Mouse (Mus musculus) stomach, postnatal 0 days (tissue): ENCODE results near the gene Hcrtr1. TPM values are rescaled to one million over a fixed set of nuclear protein-coding genes. Genes with fewer than 3 reads are reported as not detected.
A peak's percentile ranks its signal among the peaks of the same experiment; 100 is the strongest.

Experiments used
- ATAC-seq: fragments of 200-750 bp; cut with Nextera tagmentation; 2 replicates; pipeline ENCODE4 v1.8.0; 2017; ENCODE audit not compliant: low FRiP score, low TSS enrichment
- DNase-seq: peaks from one replicate; pipeline ENCODE4 v3.0.0-alpha.2; 2016; ENCODE audit warnings: low spot score
- H3K27ac ChIP-seq: fragments of 300-500 bp; sonication (generic); replicated peaks from 2 replicates; pipeline ENCODE4 v1.5.1; 2014; ENCODE audit warnings: mild to moderate bottlenecking, control low read depth
- H3K27me3 ChIP-seq: fragments of 300-500 bp; sonication (generic); 2 replicates; pipeline ENCODE4 v1.6.1; 2014; ENCODE audit warnings: low read length; ENCODE audit not compliant: control insufficient read depth, insufficient read depth
- H3K36me3 ChIP-seq: fragments of 300-500 bp; sonication (generic); 2 replicates; pipeline ENCODE4 v1.6.1; 2014; ENCODE audit warnings: low read length, mixed read lengths; ENCODE audit not compliant: control insufficient read depth, insufficient read depth
- H3K4me1 ChIP-seq: fragments of 300-500 bp; sonication (generic); replicated peaks from 2 replicates; pipeline ENCODE4 v1.6.1; 2014; ENCODE audit warnings: antibody characterized with exemption; ENCODE audit not compliant: control insufficient read depth, insufficient read depth
- H3K4me2 ChIP-seq: fragments of 300-500 bp; sonication (generic); replicated peaks from 2 replicates; pipeline ENCODE4 v1.6.1; 2014; ENCODE audit warnings: low read depth, mild to moderate bottlenecking, control low read depth, moderate library complexity
- H3K4me3 ChIP-seq: fragments of 300-500 bp; sonication (generic); 2 replicates; pipeline ENCODE4 v1.5.1; 2014; ENCODE audit warnings: low read depth, low read length, control low read depth
- H3K9ac ChIP-seq: fragments of 300-500 bp; sonication (generic); 2 replicates; pipeline ENCODE4 v1.6.1; 2014; ENCODE audit warnings: mild to moderate bottlenecking, low read length, control low read depth, mixed read lengths
- H3K9me3 ChIP-seq: fragments of 300-500 bp; sonication (generic); 2 replicates; pipeline ENCODE4 v1.6.1; 2016; ENCODE audit warnings: low read length; ENCODE audit not compliant: control insufficient read depth
- CTCF ChIP-seq: IDR thresholded peaks from 2 replicates; pipeline ENCODE4 v1.5.1; 2016; ENCODE audit warnings: antibody characterized with exemption, low read depth, mild to moderate bottlenecking, moderate library complexity
- EP300 ChIP-seq: optimal IDR thresholded peaks from 2 replicates; pipeline ENCODE3; 2016; ENCODE audit warnings: antibody characterized with exemption
- WGBS: fragments of 180-500 bp; shearing (Covaris S2); extraction: QIAGEN DNeasy Blood & Tissue Kit; methylation state at CpG from one replicate; pipeline ENCODE4 v1.1.7; 2014; 5-methylcytosine and 5-hydroxymethylcytosine counted together
- polyA plus RNA-seq: library from polyadenylated mRNA; unstranded; fragments of >200 nt; fragmentation: Nextera tagmentation; extraction: Ambion mirVana; gene quantifications from 2 replicates; pipeline ENCODE4 v1.2.1, GENCODE M21; 2015

Gene Hcrtr1
- polyA plus RNA-seq, 1 experiment from 2014 or later, result 0.39 TPM

DNA sequence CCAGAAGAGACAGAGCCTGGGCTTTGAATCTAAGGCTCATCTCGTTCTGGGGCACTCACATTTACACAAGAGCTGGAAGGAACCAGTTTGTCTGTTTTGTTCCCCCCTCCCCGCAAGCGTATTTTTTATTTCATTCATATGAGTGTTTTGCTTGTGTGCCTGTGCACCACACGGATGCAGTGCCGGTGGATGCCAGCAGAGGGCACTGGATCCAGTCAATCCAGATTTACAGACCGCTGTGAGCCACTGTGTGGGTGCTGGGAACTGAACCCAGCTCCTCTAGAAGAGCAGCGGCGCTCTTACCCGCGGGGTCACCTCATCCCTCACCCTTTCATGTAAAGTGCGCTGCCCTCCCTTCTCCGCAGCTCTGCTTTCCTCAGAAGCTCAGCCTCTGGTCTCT lies 35.5 kb downstream of the Hcrtr1 start:
- Histone ChIP-seq H3K4me3 (no peak overlapping the region), H3K27ac (no peak overlapping the region), H3K36me3 (no peaks in the 10 kb centered on the region), H3K4me2 (no peak overlapping the region), H3K9ac (no peak overlapping the region), H3K27me3 (no peaks in the 10 kb centered on the region), H3K4me1 (peaks cover 11% of the 10 kb centered on the region), H3K9me3 (no peaks in the 10 kb centered on the region)
- DNase-seq, result no peak
- TF ChIP-seq EP300, result no peak
- peak; percentile 47 for TF ChIP-seq CTCF
- 79% methylated on average over 12 of the region's 12 CpGs for WGBS
- no peak for ATAC-seq

DNA sequence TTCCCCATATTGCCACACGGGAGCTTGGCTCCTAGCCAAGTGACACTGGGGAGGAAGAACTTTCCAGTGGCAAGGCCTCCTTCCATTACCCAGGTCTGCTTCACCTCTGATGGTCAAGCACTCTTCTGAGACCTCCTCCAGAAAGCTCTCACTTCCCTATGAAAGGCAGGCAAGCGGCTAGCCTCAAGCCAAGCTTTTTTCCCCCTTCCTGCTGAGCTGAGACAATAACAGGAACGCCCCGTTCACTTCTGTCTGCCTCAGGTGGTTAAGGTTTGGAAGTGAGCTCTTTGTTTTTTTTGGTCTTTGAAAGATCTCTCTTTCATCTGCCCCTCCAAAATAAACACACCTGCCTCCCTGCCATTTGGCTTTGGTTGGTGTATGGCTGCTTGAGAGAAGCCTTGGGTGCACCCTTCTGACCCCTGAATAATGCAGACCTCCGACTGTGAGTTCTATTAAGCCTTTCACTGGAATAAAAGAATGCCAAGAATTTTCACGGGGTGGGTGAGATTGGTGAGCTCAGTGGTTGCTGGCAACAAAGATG lies 37.0 kb downstream of the Hcrtr1 start, which contains the start of gene Pef1:
Pef1 (plus strand) TSS at position 448 of the 541 bp plus-strand sequence.
- Histone ChIP-seq H3K27ac (0 out of 2 replicates have a peak within 1 kb of the TSS, but pooled peaks have one; percentile 49), H3K9me3 (no peaks in the 10 kb centered on the region), H3K36me3 (no peaks in the 10 kb centered on the region), H3K4me2 (no peak within 1 kb of the TSS), H3K9ac (no peak within 1 kb of the TSS), H3K4me1 (peaks cover 9% of the 10 kb centered on the region), H3K4me3 (no peak within 1 kb of the TSS), H3K27me3 (no peaks in the 10 kb centered on the region)
- DNase-seq (peak; percentile 43), ATAC-seq (0 out of 2 replicates have a peak, but pooled peaks have one; percentile 9)
- TF ChIP-seq CTCF (no peak), EP300 (no peak)
- 9% methylated on average over 6 of the region's 6 CpGs for WGBS

DNA sequence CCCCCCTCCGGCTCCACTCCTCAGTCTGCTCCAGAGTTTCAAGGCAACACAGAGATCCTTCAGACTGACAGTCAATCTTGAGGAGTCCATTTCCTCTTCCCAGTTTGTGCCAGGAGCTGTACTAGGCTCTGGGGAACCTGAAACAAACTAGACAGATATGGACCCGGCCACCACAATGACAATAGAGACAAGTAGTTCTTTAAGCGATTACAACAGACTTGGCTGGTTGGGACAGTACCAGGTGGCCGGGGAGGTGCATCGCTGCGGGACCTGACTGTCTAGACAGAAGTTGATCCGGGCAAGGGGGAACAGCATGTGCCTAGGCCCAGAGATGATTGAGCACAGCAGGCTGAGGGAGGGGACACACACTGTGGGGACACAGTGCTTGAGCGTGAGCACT lies 38.0 kb downstream of the Hcrtr1 start:
- Histone ChIP-seq H3K36me3 (no peaks in the 10 kb centered on the region), H3K9ac (no peak overlapping the region), H3K4me2 (no peak overlapping the region), H3K4me3 (no peak overlapping the region), H3K27ac (peak overlapping the region; percentile 40; the same call in 1 of the 2 replicates), H3K4me1 (peaks cover 6% of the 10 kb centered on the region), H3K9me3 (no peaks in the 10 kb centered on the region), H3K27me3 (no peaks in the 10 kb centered on the region)
- 0 out of 2 replicates have a peak, but pooled peaks have one; percentile 9 for ATAC-seq
- DNase-seq, result no peak
- TF ChIP-seq EP300 (no peak), CTCF (no peak)
- WGBS, result 35% methylated on average over 7 of the region's 8 CpGs

DNA sequence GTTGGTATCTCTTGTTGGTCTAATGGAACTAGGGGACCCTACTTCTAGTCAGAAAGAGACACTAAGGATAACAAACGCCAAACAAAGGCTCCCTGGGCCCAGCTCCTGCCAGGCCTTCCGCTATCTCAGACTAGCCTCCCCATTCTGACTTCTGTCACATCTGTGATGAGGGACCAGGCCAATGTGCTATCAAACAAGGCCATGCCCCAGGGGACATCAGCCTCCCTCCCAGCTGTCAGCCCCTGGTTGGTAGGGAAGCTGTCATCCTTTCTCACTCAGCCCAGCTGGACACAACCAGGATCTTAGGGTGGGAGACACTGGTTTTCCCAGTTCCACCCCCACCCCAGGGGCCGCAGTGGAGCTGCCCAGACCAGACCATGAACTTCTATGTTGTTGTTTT lies 44.0 kb downstream of the Hcrtr1 start:
- Histone ChIP-seq H3K4me2 (no peak overlapping the region), H3K27ac (no peak overlapping the region), H3K4me3 (no peak overlapping the region), H3K36me3 (no peaks in the 10 kb centered on the region), H3K9ac (no peak overlapping the region), H3K4me1 (no peaks in the 10 kb centered on the region), H3K9me3 (no peaks in the 10 kb centered on the region), H3K27me3 (no peaks in the 10 kb centered on the region)
- WGBS, result 70% methylated on average over 3 of the region's 3 CpGs
- no peak for TF ChIP-seq EP300
- TF ChIP-seq CTCF, result no peak
- no peak for DNase-seq
- no peak for ATAC-seq

- Histone ChIP-seq H3K27me3 (no peaks in the 10 kb centered on the region), H3K9me3 (no peaks in the 10 kb centered on the region), H3K9ac (no peak overlapping the region), H3K36me3 (peaks cover 2% of the 10 kb centered on the region; the same call in 1 of the 2 replicates), H3K27ac (no peak overlapping the region), H3K4me1 (no peaks in the 10 kb centered on the region), H3K4me3 (no peak overlapping the region), H3K4me2 (no peak overlapping the region)
- peak; percentile 91 for DNase-seq
- ATAC-seq, result peak; percentile 52
- TF ChIP-seq CTCF, result peak; percentile 99
- TF ChIP-seq EP300, result no peak
- 17% methylated on average over 7 of the region's 7 CpGs for WGBS
Observed at GRCm38 (mm10) chr4:130087293-130087692, 51.9 kb downstream of the Hcrtr1 start.

- H3K4me2 ChIP-seq, result no peak overlapping the region
- no peaks in the 10 kb centered on the region for H3K9me3 ChIP-seq
- no peaks in the 10 kb centered on the region for H3K4me1 ChIP-seq
- 71% methylated on average over 12 of the region's 12 CpGs for WGBS
- no peak overlapping the region for H3K9ac ChIP-seq
- H3K27ac ChIP-seq, result no peak overlapping the region
- ATAC-seq (no peak), DNase-seq (no peak)
- H3K27me3 ChIP-seq, result no peaks in the 10 kb centered on the region
- peaks cover 2% of the 10 kb centered on the region; the same call in 1 of the 2 replicates for H3K36me3 ChIP-seq
- TF ChIP-seq CTCF (no peak), EP300 (no peak)
- H3K4me3 ChIP-seq, result no peak overlapping the region
Observed at GRCm38 (mm10) chr4:130085246-130085820, 53.8 kb downstream of the Hcrtr1 start.
